Mouse (Mus musculus) heart, postnatal 0 days (tissue): Measurements from ENCODE around the gene Gm17428.

Experiments
- CTCF ChIP-seq: IDR thresholded peaks from 2 replicates; pipeline ENCODE4 v1.5.1; 2016; ENCODE audit warnings: antibody characterized with exemption, control low read depth, low read depth
- EP300 ChIP-seq: IDR thresholded peaks from 2 replicates; pipeline ENCODE4 v1.6.1; 2016; ENCODE audit warnings: antibody characterized with exemption, low read depth

DNA sequence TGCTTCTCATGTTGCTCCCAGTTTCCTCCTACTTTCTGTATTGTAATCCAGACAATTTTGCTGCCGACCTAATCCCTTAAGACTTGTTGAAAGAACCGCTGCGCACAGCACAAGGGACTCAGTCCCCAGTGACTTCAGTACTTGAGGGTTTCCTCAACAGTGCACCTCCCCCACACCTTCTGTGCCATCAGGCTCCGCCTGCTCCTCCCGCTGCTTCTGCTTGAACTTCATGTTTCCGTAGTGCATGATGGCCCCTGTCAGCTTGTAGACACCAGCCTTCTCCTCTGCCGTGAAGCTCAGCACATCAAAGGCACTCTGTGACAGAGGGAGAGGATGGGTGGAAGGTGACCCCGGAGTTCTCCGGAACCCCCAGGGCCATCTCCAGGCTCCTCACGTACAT is 16.0 kb upstream of the Gm17428 start:
- TF ChIP-seq CTCF (no peak), EP300 (peak; percentile 34; the same call in 1 of the 2 replicates)
